Mouse (Mus musculus): ENCODE measurements around the gene Olfr111. TPM values are rescaled to one million over a fixed set of nuclear protein-coding genes. Genes with fewer than 3 reads are reported as not detected.
"Not testable (repeated sequence)": the region's sequence is repeated elsewhere in the genome, so short reads cannot be mapped to it uniquely, and the experiment has no call there.

The Olfr111 gene
- not detected in 2 replicates for polyA plus RNA-seq (2011; ENCODE audit: insufficient read length, low read depth, missing spikeins)

DNA sequence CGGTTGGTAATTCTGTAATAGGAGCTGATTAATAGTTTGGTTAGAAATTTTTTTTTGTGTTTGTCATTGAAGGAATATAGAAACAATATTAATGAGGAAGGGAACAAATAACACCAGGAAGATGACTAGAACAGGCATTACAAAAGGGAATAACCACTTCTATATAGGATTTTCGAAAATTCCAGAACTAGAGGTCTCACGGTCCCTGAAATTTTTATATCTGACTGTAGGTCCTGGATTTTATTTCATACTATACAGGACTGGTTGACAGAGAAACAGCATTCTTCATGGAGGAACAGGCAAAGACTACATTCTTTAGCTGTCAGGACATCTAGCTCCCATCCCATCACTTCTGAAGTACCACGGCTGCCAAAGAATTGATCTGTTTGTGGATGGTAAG lies at the start of gene Olfr111:
Gene Olfr111, plus strand, starts transcription at position 301 of the 400 bp plus-strand sequence.
- Histone ChIP-seq H3K4me3 (ENCODE audit: insufficient read depth, low read length) (no peak within 1 kb of the TSS), H3K4me1 (ENCODE audit: control insufficient read depth, insufficient read depth, low read length) (no peaks in the 10 kb centered on the region), H3K27ac (ENCODE audit: insufficient read depth, low read length) (no peak within 1 kb of the TSS)
- no peak for TF ChIP-seq CTCF (IDR thresholded peaks at IDR 0.05; ENCODE audit: borderline replicate concordance, insufficient read depth, low read length)
- no peak for TF ChIP-seq POLR2A (IDR thresholded peaks at IDR 0.05; ENCODE audit: low read depth, low read length)

DNA sequence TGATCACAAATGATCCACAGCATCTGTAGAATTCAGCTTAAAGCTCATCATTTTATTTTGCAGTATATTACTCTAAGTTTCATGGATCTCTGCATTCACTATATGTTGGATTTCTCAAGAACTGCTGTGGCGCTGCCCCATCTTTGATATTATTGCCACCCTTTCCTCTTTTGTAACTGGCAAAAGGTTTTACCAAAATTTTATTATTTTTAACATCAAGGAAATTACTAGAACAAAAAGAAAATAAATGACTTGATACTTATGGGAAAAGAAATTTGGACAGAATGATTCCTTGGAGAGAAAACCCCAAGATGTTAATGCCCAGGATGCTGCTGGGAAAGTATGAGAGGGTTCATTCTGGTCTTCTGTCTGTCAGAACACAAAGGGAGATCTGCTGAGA lies 49.2 kb upstream of the Olfr111 start, which contains the start of gene Olfr109:
Gene Olfr109, plus strand, starts transcription at position 301 of the 400 bp plus-strand sequence.
- Histone ChIP-seq H3K4me1 (ENCODE audit: control insufficient read depth, insufficient read depth, low read length) (no peaks in the 10 kb centered on the region), H3K27ac (ENCODE audit: insufficient read depth, low read length) (no peak within 1 kb of the TSS), H3K4me3 (ENCODE audit: insufficient read depth, low read length) (no peak within 1 kb of the TSS)
- TF ChIP-seq CTCF (IDR thresholded peaks at IDR 0.05; ENCODE audit: borderline replicate concordance, insufficient read depth, low read length) (no peak), POLR2A (IDR thresholded peaks at IDR 0.05; ENCODE audit: low read depth, low read length) (no peak)

DNA sequence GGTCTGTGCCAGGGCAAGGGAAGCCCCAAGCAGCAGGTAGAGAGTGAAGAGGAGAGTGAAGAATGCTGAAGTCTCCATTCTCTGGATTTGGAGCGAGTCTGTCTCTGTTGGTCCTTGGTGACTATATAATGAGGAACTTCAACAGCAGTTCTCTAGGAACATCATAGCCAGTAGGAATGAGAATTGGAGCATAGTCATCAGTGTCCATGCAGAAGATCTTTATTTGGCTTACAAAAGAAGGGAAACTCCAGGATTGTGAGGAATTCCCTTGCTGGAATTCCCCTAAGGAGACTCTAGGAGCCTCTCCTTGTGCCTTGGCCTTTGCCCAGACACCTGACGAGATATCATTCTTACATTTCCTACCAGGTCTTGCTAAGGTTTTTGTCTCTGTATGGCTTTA lies 24.4 kb upstream of the Olfr111 start, which contains the start of gene H2-M2:
Gene H2-M2, minus strand, starts transcription at position 101 of the 400 bp plus-strand sequence.
- no peak within 1 kb of the TSS for H3K27ac ChIP-seq (ENCODE audit: insufficient read depth, low read length)
- H3K4me1 ChIP-seq (ENCODE audit: control insufficient read depth, insufficient read depth, low read length) = no peaks in the 10 kb centered on the region
- no peak within 1 kb of the TSS for H3K4me3 ChIP-seq (ENCODE audit: insufficient read depth, low read length)
- no peak for TF ChIP-seq CTCF (IDR thresholded peaks at IDR 0.05; ENCODE audit: borderline replicate concordance, insufficient read depth, low read length)
- no peak for TF ChIP-seq POLR2A (IDR thresholded peaks at IDR 0.05; ENCODE audit: low read depth, low read length)

DNA sequence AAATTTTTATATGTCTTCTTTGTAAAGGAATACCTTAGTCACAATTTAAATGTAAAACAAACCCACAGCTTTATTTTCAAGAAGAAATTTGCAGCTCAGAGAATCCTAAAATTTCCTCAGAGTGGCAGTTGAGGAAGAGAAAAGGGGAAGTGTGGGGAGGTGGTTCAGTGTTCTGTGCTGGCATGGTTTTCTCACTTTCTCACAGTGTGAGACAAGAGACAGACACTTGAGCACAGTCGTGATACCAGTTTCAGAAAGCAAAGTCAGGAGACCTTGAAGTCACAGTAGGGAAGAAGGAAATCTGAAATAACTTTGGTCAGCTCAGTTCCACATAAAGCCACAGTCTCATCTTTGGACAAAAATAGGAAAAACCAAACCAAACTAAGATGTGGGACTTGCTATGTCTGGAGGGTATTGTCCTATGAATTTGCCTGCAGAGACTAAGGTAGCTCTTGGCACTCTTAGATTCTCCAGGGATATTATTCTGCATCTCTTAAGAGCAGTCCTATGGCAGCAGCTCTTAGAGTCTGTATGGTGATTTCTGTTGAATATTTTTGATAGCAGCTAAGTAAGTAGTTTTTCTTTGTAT lies 15.8 kb upstream of the Olfr111 start, which contains the start of gene Olfr110:
Gene Olfr110, plus strand, starts transcription at position 539 of the 589 bp plus-strand sequence.
- H3K27ac ChIP-seq (ENCODE audit: insufficient read depth, low read length) = no peak within 1 kb of the TSS
- TF ChIP-seq CTCF (IDR thresholded peaks at IDR 0.05; ENCODE audit: borderline replicate concordance, insufficient read depth, low read length) (no peak), POLR2A (IDR thresholded peaks at IDR 0.05; ENCODE audit: low read depth, low read length) (no peak)
- no peaks in the 10 kb centered on the region for H3K4me1 ChIP-seq (ENCODE audit: control insufficient read depth, insufficient read depth, low read length)
- no peak within 1 kb of the TSS for H3K4me3 ChIP-seq (ENCODE audit: insufficient read depth, low read length)

DNA sequence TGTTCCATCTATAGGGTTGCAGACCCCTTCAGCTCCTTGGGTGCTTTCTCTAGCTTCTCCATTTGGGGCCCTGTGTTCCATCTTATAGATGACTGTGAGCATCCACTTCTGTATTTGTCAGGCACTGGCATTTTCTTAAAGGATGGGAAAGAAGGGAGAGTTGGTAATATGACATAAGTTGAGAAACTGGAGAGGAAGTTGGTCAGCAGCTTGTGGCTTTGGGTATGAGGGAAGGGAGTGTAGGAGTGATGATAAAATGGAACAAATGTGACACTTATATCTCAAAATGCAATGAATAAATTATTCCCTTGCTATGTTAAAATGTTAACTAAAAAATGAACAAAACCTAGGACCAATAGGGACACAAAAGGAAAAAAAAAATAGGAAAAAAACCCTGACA lies 16.8 kb downstream of the Olfr111 start:
- not testable (repeated sequence) for H3K4me3 ChIP-seq (ENCODE audit: insufficient read depth, low read length); H3K4me1 ChIP-seq (ENCODE audit: control insufficient read depth, insufficient read depth, low read length); H3K27ac ChIP-seq (ENCODE audit: insufficient read depth, low read length)

DNA sequence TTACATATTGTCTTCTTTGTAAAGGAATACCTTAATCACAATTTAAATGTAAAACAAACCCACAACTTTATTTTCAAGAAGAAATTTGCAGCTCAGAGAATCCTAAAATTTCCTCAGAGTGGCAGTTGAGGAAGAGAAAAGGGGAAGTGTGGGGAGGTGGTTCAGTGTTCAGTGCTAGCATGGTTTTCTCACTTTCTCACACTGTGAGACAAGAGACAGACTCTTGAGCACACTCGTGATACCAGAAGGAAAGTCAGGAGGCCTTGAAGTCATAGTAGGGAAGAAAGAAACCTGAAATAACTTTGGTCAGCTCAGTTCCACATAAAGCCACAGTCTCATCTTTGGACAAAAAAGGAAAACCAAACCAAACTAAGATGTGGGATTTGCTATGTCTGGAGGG lies 17.6 kb downstream of the Olfr111 start:
- H3K4me3 ChIP-seq (ENCODE audit: insufficient read depth, low read length); H3K4me1 ChIP-seq (ENCODE audit: control insufficient read depth, insufficient read depth, low read length); H3K27ac ChIP-seq (ENCODE audit: insufficient read depth, low read length): not testable (repeated sequence)

DNA sequence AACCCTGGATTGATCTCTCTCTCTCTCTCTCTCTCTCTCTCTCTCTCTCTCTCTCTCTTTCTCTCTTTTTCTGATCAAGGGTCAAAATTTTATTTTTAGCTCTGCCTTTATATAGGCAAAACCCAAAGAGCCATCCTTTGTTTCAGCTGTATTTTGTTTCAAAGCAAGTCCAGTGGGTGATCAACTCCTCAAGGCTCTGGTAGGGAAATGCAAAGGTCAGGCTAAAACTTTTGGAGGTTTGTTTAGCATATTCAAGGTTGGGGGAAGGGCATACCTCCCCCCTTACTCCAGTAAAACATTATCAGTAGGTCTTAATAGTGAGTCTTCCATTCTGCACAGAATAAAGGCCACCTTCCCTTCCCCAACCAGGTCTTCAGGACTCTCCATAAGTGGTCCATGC lies 27.3 kb downstream of the Olfr111 start:
- Histone ChIP-seq H3K4me3 (ENCODE audit: insufficient read depth, low read length) (no peak overlapping the region), H3K4me1 (ENCODE audit: control insufficient read depth, insufficient read depth, low read length) (no peaks in the 10 kb centered on the region), H3K27ac (ENCODE audit: insufficient read depth, low read length) (no peak overlapping the region)
- no peak for TF ChIP-seq POLR2A (IDR thresholded peaks at IDR 0.05; ENCODE audit: low read depth, low read length)

DNA sequence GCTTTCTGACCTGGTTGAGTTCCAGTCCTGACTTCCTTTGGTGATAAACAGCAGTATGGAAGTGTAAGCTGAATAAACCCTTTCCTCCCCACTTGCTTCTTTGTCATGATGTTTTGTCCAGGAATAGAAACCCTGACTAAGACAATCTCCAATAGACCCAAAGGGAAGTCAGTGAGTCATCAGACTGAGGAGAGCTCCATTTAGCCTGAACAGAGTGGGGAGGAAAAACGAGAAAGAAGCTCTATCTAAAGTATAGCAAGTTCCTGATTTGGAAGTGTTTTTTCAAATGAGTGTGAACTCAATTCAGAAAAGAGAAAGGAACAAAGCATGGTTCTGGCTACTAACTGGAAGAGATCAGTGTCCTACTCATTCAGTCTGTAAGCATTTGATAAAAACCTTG lies 30.6 kb downstream of the Olfr111 start:
- H3K27ac ChIP-seq (ENCODE audit: insufficient read depth, low read length); H3K4me3 ChIP-seq (ENCODE audit: insufficient read depth, low read length); H3K4me1 ChIP-seq (ENCODE audit: control insufficient read depth, insufficient read depth, low read length): not testable (repeated sequence)

DNA sequence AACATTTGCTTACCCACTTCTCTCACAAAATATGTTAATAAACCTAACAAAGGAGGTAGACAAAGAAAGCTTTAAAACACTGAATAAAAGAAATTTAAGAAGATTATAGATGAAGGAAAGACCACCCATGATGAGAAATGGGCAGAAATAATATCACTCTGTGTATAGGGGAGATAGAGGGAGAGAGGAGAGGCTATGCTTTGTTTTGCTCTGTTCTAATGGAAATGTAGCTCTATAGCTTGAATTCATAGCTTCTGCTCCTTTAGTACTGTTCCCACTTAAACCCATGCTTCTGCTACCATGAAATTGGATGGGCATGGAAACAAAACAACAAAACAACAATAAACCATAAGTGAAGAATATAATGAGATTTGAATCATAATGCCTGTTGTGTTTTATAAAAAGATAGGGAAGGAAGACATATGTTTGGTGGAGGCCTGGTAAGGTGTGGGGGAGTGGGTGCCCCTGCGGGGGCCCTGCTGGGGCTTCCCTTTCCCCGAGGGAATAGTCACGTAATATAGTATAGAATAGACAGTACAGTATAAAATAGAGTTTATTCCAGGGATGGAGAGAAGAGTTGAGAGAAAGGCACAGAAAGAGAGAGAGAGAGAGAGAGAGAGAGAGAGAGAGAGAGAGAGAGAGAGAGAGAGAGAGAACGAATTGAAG lies 33.8 kb downstream of the Olfr111 start:
- no peak for TF ChIP-seq POLR2A (IDR thresholded peaks at IDR 0.05; ENCODE audit: low read depth, low read length)
- no peak for TF ChIP-seq CTCF (IDR thresholded peaks at IDR 0.05; ENCODE audit: borderline replicate concordance, insufficient read depth, low read length)
- H3K27ac ChIP-seq (ENCODE audit: insufficient read depth, low read length) = no peak overlapping the region
- H3K4me3 ChIP-seq (ENCODE audit: insufficient read depth, low read length) = no peak overlapping the region
- no peaks in the 10 kb centered on the region for H3K4me1 ChIP-seq (ENCODE audit: control insufficient read depth, insufficient read depth, low read length)

DNA sequence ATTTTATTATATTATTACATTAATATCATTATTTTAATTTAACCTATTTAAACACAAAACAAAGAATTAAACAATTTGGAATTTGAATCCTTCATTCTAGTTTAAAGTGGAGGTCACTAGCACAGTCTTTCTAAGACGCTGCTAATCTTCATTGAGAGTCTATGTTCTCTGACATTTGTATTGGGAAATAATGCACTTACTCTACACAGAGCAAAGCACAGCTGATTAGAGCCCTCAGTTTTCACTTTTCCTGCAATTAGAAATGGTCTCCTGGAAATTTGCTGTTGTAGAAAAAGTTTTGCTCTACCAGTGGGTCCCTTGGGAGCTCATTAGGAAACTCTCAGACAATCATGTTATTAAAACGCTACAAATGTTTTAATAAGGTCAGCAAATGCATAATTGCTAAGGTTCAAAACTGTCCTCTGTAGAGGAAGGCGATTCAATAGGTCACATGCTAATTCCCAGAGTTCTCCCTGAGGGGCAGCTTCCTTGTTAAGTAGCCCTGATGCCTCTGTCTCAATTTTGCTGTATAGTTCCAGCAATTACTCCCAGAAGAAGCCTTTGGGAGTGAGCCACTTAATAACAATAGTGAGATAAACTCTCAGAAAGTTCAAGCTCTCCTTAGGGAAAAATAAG lies 36.1 kb downstream of the Olfr111 start:
- no peaks in the 10 kb centered on the region for H3K4me1 ChIP-seq (ENCODE audit: control insufficient read depth, insufficient read depth, low read length)
- no peak for TF ChIP-seq POLR2A (IDR thresholded peaks at IDR 0.05; ENCODE audit: low read depth, low read length)
- no peak for TF ChIP-seq CTCF (IDR thresholded peaks at IDR 0.05; ENCODE audit: borderline replicate concordance, insufficient read depth, low read length)

More for the DNA sequence above, 36.1 kb downstream of the Olfr111 start:
- H3K4me3 ChIP-seq (ENCODE audit: insufficient read depth, low read length) = no peak overlapping the region
- H3K27ac ChIP-seq (ENCODE audit: insufficient read depth, low read length) = no peak overlapping the region
